Mouse (Mus musculus) hindbrain, embryonic 11.5 days (tissue): ENCODE data around the gene Pkn1. TPM values are rescaled to one million over a fixed set of nuclear protein-coding genes. Genes with fewer than 3 reads are reported as not detected.

Source experiments
- ATAC-seq: fragments of 200-750 bp; cut with Nextera tagmentation; 2 replicates; pipeline ENCODE4 v1.8.0; 2017; ENCODE audit warnings: mild to moderate bottlenecking, moderate TSS enrichment, moderate library complexity; ENCODE audit not compliant: low FRiP score
- DNase-seq: peaks from one replicate; pipeline ENCODE4 v3.0.0-alpha.2; 2015; ENCODE audit warnings: low spot score
- H3K27ac ChIP-seq: fragments of 300-500 bp; sonication (generic); 2 replicates; pipeline ENCODE4 v1.5.1; 2014; ENCODE audit warnings: mild to moderate bottlenecking, low read depth, low read length
- H3K27me3 ChIP-seq: fragments of 300-500 bp; sonication (generic); 2 replicates; pipeline ENCODE4 v1.6.1; 2014; ENCODE audit warnings: mild to moderate bottlenecking, low read length, moderate library complexity, mixed read lengths; ENCODE audit not compliant: control insufficient read depth, insufficient read depth
- H3K36me3 ChIP-seq: fragments of 300-500 bp; sonication (generic); 2 replicates; pipeline ENCODE4 v1.6.1; 2014; ENCODE audit warnings: mild to moderate bottlenecking, low read length, moderate library complexity, mixed read lengths; ENCODE audit not compliant: control insufficient read depth, insufficient read depth
- H3K4me1 ChIP-seq: fragments of 300-500 bp; sonication (generic); replicated peaks from 2 replicates; pipeline ENCODE4 v1.6.1; 2014; ENCODE audit warnings: low read length, mixed read lengths; ENCODE audit not compliant: control insufficient read depth, insufficient read depth
- H3K4me2 ChIP-seq: fragments of 300-500 bp; sonication (generic); replicated peaks from 2 replicates; pipeline ENCODE4 v1.6.1; 2014; ENCODE audit warnings: mild to moderate bottlenecking, low read depth, low read length
- H3K4me3 ChIP-seq: fragments of 300-500 bp; sonication (generic); 2 replicates; pipeline ENCODE4 v1.5.1; 2014; ENCODE audit warnings: low read depth, low read length
- H3K9ac ChIP-seq: fragments of 300-500 bp; sonication (generic); 2 replicates; pipeline ENCODE4 v1.6.1; 2014; ENCODE audit warnings: low read depth, low read length
- H3K9me3 ChIP-seq: fragments of 300-500 bp; sonication (generic); 2 replicates; pipeline ENCODE4 v1.6.1; 2016; ENCODE audit warnings: low read length; ENCODE audit not compliant: control insufficient read depth
- WGBS: fragments of 180-500 bp; shearing (Covaris S2); extraction: QIAGEN DNeasy Blood & Tissue Kit; methylation state at CpG from one replicate; pipeline ENCODE4 v1.1.7; 2014; 5-methylcytosine and 5-hydroxymethylcytosine counted together
- polyA plus RNA-seq: library from polyadenylated mRNA; unstranded; fragments of >200 nt; fragmentation: Nextera tagmentation; extraction: Ambion mirVana; gene quantifications from 2 replicates; pipeline ENCODE4 v1.2.1, GENCODE M21; 2014

Gene Pkn1
- polyA plus RNA-seq, 1 experiment from 2014 or later: 22.6 TPM

- H3K27me3 ChIP-seq: no peaks in the 10 kb centered on the region
- no peak overlapping the region for H3K27ac ChIP-seq
- no peak overlapping the region for H3K9ac ChIP-seq
- H3K36me3 ChIP-seq: peaks cover 2% of the 10 kb centered on the region; the same call in 1 of the 2 replicates
- H3K4me1 ChIP-seq: no peaks in the 10 kb centered on the region
- ATAC-seq: no peak
- WGBS: 83% methylated on average over 11 of the region's 11 CpGs
- peak; percentile 44 for DNase-seq
- H3K4me3 ChIP-seq: no peak overlapping the region
- no peak overlapping the region for H3K4me2 ChIP-seq
- H3K9me3 ChIP-seq: no peaks in the 10 kb centered on the region
Observed at GRCm38 (mm10) chr8:83729009-83729807, 30.2 kb upstream of the Pkn1 start.

DNA sequence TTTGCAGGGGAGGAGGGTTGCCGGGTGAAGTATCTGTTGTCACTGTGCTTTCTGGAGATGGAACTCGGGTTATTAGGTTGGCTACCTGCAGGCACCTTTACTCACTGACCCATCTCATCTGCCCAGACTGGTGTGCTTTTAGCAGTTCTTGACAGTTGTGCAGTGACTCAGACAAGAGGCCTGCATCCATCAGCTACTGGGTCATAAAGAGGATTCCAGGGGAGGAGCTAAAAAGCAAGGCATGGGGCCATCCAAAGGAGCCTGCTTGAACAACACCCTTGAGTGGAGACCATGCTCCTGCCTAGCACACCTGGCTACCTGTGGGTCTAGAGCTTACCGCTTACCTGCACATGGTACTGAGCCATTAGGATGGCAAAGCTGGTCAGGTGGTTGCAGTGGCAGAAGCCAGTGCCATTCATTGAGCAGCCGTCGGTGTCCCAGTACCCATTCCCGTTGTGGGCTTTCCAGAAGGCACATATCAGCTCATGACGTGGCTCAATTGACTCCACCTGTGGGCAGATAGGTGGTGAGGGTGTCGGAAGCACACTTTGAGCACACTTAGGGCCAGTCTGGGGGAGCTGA is 26.6 kb upstream of the Pkn1 start:
- no peak for DNase-seq
- peaks cover 16% of the 10 kb centered on the region for H3K36me3 ChIP-seq
- H3K9me3 ChIP-seq: no peaks in the 10 kb centered on the region
- no peak overlapping the region for H3K4me3 ChIP-seq
- H3K4me2 ChIP-seq: no peak overlapping the region
- ATAC-seq: no peak
- 91% methylated on average over 8 of the region's 8 CpGs for WGBS
- H3K27ac ChIP-seq: no peak overlapping the region
- no peaks in the 10 kb centered on the region for H3K27me3 ChIP-seq
- H3K4me1 ChIP-seq: no peaks in the 10 kb centered on the region
- H3K9ac ChIP-seq: no peak overlapping the region

DNA sequence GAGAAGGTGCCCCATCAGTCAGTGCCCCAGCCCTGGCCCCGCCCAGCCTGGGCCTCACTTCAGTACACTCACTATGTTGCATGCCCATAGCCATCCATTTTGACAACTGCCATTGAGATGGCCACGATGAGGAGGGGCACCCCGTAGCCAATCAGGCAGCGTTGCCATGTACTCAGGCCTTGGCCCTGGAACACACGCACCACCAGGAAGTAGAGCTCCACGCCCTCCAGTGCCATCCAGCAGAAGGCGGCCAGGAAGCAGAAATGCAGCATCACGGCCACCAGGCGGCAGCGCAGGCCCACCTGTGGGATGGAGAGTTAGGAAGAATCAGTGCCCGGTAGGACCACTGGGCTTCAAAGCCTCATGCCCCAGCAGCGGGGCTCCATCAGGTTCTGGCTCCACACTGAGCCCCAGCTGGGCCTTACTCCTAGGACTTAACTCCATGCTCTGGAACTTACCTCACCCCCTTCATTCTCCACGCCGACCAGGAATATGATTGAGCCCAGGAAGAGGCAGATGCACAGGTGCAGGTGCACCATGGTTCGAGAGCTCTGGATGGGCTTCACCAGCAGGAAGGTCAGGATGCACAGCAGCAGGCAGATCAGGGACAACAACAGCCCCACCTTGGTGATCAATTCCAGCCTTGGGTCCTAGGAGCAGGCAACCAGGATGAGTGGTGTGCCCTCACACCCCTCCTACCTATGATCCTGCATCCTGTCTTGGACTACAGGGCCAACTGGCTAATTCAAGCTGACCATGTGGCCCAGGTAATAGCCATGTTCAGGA is 25.9 kb upstream of the Pkn1 start:
- Histone ChIP-seq H3K27ac (no peak overlapping the region), H3K9ac (no peak overlapping the region), H3K4me2 (no peak overlapping the region), H3K9me3 (no peaks in the 10 kb centered on the region), H3K4me3 (no peak overlapping the region), H3K36me3 (peaks cover 18% of the 10 kb centered on the region), H3K4me1 (no peaks in the 10 kb centered on the region), H3K27me3 (no peaks in the 10 kb centered on the region)
- DNase-seq (peak; percentile 78), ATAC-seq (peak; percentile 56; the same call in 1 of the 2 replicates)
- 56% methylated on average over 15 of the region's 15 CpGs for WGBS

- DNase-seq: no peak
- Histone ChIP-seq H3K4me2 (no peak overlapping the region), H3K9ac (no peak overlapping the region), H3K36me3 (peaks cover 21% of the 10 kb centered on the region), H3K27ac (no peak overlapping the region), H3K4me1 (no peaks in the 10 kb centered on the region), H3K4me3 (no peak overlapping the region), H3K27me3 (no peaks in the 10 kb centered on the region), H3K9me3 (no peaks in the 10 kb centered on the region)
- ATAC-seq: no peak
- 93% methylated on average over 11 of the region's 11 CpGs for WGBS
Observed at GRCm38 (mm10) chr8:83723447-83724083, 24.6 kb upstream of the Pkn1 start.

DNA sequence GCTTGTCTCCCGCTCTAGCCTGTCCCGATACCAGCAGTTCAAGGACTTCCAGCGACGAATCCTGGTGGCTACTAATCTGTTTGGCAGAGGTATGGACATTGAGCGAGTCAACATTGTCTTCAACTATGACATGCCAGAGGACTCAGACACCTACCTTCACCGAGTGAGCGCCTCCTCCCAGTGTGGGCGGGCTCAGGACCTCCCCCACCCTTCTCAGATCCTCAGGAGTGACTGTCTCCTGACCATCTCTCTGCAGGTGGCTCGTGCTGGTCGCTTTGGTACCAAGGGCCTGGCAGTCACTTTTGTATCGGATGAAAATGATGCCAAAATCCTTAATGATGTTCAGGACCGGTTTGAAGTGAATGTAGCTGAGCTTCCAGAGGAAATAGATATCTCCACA is 23.7 kb upstream of the Pkn1 start:
- Histone ChIP-seq H3K9ac (no peak overlapping the region), H3K27ac (no peak overlapping the region), H3K4me1 (no peaks in the 10 kb centered on the region), H3K36me3 (peaks cover 21% of the 10 kb centered on the region), H3K9me3 (no peaks in the 10 kb centered on the region), H3K4me3 (no peak overlapping the region), H3K4me2 (no peak overlapping the region), H3K27me3 (no peaks in the 10 kb centered on the region)
- DNase-seq: no peak
- WGBS: 92% methylated on average over 12 of the region's 12 CpGs
- ATAC-seq: no peak

GRCm38 (mm10) chr8:83721405-83722025 is 22.5 kb upstream of the Pkn1 start:
- Histone ChIP-seq H3K9ac (no peak overlapping the region), H3K9me3 (no peaks in the 10 kb centered on the region), H3K27ac (no peak overlapping the region), H3K4me3 (no peak overlapping the region), H3K4me2 (no peak overlapping the region), H3K4me1 (no peaks in the 10 kb centered on the region), H3K36me3 (peaks cover 21% of the 10 kb centered on the region), H3K27me3 (no peaks in the 10 kb centered on the region)
- DNase-seq (no peak), ATAC-seq (no peak)
- WGBS: 95% methylated on average over 25 of the region's 25 CpGs

GRCm38 (mm10) chr8:83719693-83720092 is 20.7 kb upstream of the Pkn1 start:
- no peaks in the 10 kb centered on the region for H3K9me3 ChIP-seq
- peaks cover 21% of the 10 kb centered on the region for H3K36me3 ChIP-seq
- no peaks in the 10 kb centered on the region for H3K4me1 ChIP-seq
- H3K4me2 ChIP-seq: no peak overlapping the region
- H3K27ac ChIP-seq: no peak overlapping the region
- ATAC-seq: no peak
- no peaks in the 10 kb centered on the region for H3K27me3 ChIP-seq
- 75% methylated on average over 2 of the region's 2 CpGs for WGBS
- no peak for DNase-seq
- no peak overlapping the region for H3K9ac ChIP-seq
- H3K4me3 ChIP-seq: no peak overlapping the region

- Histone ChIP-seq H3K4me2 (no peak overlapping the region), H3K36me3 (peaks cover 17% of the 10 kb centered on the region), H3K27ac (no peak overlapping the region), H3K9ac (no peak overlapping the region), H3K27me3 (no peaks in the 10 kb centered on the region), H3K4me3 (no peak overlapping the region), H3K9me3 (no peaks in the 10 kb centered on the region), H3K4me1 (no peaks in the 10 kb centered on the region)
- 96% methylated on average over 2 of the region's 2 CpGs for WGBS
- DNase-seq (no peak), ATAC-seq (no peak)
Observed at GRCm38 (mm10) chr8:83719048-83719447, 20.1 kb upstream of the Pkn1 start.
